Mouse (Mus musculus) NIH3T3 (cell line): ENCODE data around the gene Trp53rka.

ENCODE experiments used
- DNase-seq: peaks from one replicate; pipeline ENCODE4 v3.0.0-alpha.2; 2012; ENCODE audit warnings: low read depth

Gene Trp53rka

GRCm38 (mm10) chr2:165485826-165486225, 7.3 kb downstream of the Trp53rka start:
- peak; percentile 23 for DNase-seq

- DNase-seq, result no peak
Observed at GRCm38 (mm10) chr2:165484152-165484551, 9.0 kb downstream of the Trp53rka start.

- DNase-seq, result no peak
Observed at GRCm38 (mm10) chr2:165482003-165482402, 11.1 kb downstream of the Trp53rka start.

GRCm38 (mm10) chr2:165475850-165476249, 17.3 kb downstream of the Trp53rka start:
- no peak for DNase-seq

- no peak for DNase-seq
Observed at GRCm38 (mm10) chr2:165475412-165475811, 17.7 kb downstream of the Trp53rka start.

GRCm38 (mm10) chr2:165473003-165473402, 20.1 kb downstream of the Trp53rka start, which contains the start of gene Slc13a3:
Gene Slc13a3, minus strand, starts transcription at chr2:165473230.
- no peak for DNase-seq

GRCm38 (mm10) chr2:165471943-165472342, 21.2 kb downstream of the Trp53rka start:
- DNase-seq, result no peak

GRCm38 (mm10) chr2:165470167-165470566, 23.0 kb downstream of the Trp53rka start:
- DNase-seq, result peak; percentile 36

- peak; percentile 56 for DNase-seq
Observed at GRCm38 (mm10) chr2:165467824-165468452, 25.2 kb downstream of the Trp53rka start.

GRCm38 (mm10) chr2:165459663-165460062, 33.5 kb downstream of the Trp53rka start:
- DNase-seq, result no peak

- DNase-seq, result no peak
Observed at GRCm38 (mm10) chr2:165458189-165458588, 34.9 kb downstream of the Trp53rka start.

- peak; percentile 72 for DNase-seq
Observed at GRCm38 (mm10) chr2:165456710-165457109, 36.4 kb downstream of the Trp53rka start.

GRCm38 (mm10) chr2:165452730-165453693, 40.1 kb downstream of the Trp53rka start:
- no peak for DNase-seq

GRCm38 (mm10) chr2:165448475-165448874, 44.6 kb downstream of the Trp53rka start:
- DNase-seq, result no peak

GRCm38 (mm10) chr2:165444861-165445260, 48.3 kb downstream of the Trp53rka start:
- DNase-seq, result no peak

GRCm38 (mm10) chr2:165442981-165443380, 50.1 kb downstream of the Trp53rka start:
- DNase-seq, result peak; percentile 9

GRCm38 (mm10) chr2:165441613-165442012, 51.5 kb downstream of the Trp53rka start:
- DNase-seq, result no peak
